Mouse (Mus musculus) spleen, adult 18-20 months (tissue): Measurements from ENCODE around the gene Ppp1r13l.
A peak's percentile ranks its signal among the peaks of the same experiment; 100 is the strongest.

Source experiments
- DNase-seq, 2 experiments: peaks; one replicate each; pipeline ENCODE4 v3.0.0; 2022; ENCODE audit warnings: mixed read lengths in 2 of 2

The Ppp1r13l gene

GRCm38 (mm10) chr7:19369823-19370425 lies 10.4 kb downstream of the Ppp1r13l start:
- peak; percentile 36 to 76 for DNase-seq

- DNase-seq, result no peak
Observed at GRCm38 (mm10) chr7:19373367-19373766, 13.8 kb downstream of the Ppp1r13l start.

GRCm38 (mm10) chr7:19375368-19375767 lies 15.8 kb downstream of the Ppp1r13l start:
- DNase-seq, result no peak

- no peak for DNase-seq
Observed at GRCm38 (mm10) chr7:19376019-19376418, 16.5 kb downstream of the Ppp1r13l start.

- DNase-seq, result no peak
Observed at GRCm38 (mm10) chr7:19378049-19378448, 18.5 kb downstream of the Ppp1r13l start.

- peak; percentile 96 for DNase-seq
Observed at GRCm38 (mm10) chr7:19381377-19382165, 22.0 kb downstream of the Ppp1r13l start, which contains the start of gene Ercc2. Ercc2 (plus strand) TSS chr7:19382010.

- DNase-seq, result peak in 1 of 2 experiments; percentile 48
Observed at GRCm38 (mm10) chr7:19382166-19382541, 22.6 kb downstream of the Ppp1r13l start.

GRCm38 (mm10) chr7:19383708-19384107 lies 24.2 kb downstream of the Ppp1r13l start:
- DNase-seq, result no peak

GRCm38 (mm10) chr7:19388699-19389413 lies 29.3 kb downstream of the Ppp1r13l start:
- DNase-seq, result no peak

GRCm38 (mm10) chr7:19394484-19394883 lies 34.9 kb downstream of the Ppp1r13l start:
- no peak for DNase-seq

- DNase-seq, result peak in 1 of 2 experiments; percentile 48
Observed at GRCm38 (mm10) chr7:19399496-19400280, 40.1 kb downstream of the Ppp1r13l start.

- no peak for DNase-seq
Observed at GRCm38 (mm10) chr7:19400946-19401345, 41.4 kb downstream of the Ppp1r13l start.

GRCm38 (mm10) chr7:19402535-19403112 lies 43.1 kb downstream of the Ppp1r13l start:
- no peak for DNase-seq

- peak; percentile 72 to 80 for DNase-seq
Observed at GRCm38 (mm10) chr7:19403731-19404296, 44.3 kb downstream of the Ppp1r13l start, which contains the start of gene Klc3. Klc3 (minus strand) TSS chr7:19404104.

GRCm38 (mm10) chr7:19404476-19404875 lies 44.9 kb downstream of the Ppp1r13l start, which contains the start of gene Ckm:
Ckm (plus strand) TSS chr7:19404776.
- DNase-seq, result no peak

GRCm38 (mm10) chr7:19405417-19405816 lies 45.9 kb downstream of the Ppp1r13l start:
- peak; percentile 61 to 90 for DNase-seq

GRCm38 (mm10) chr7:19409753-19410152 lies 50.2 kb downstream of the Ppp1r13l start:
- no peak for DNase-seq

GRCm38 (mm10) chr7:19410766-19411344 lies 51.3 kb downstream of the Ppp1r13l start:
- DNase-seq, result no peak

GRCm38 (mm10) chr7:19411783-19412182 lies 52.2 kb downstream of the Ppp1r13l start:
- no peak for DNase-seq

GRCm38 (mm10) chr7:19413525-19413924 lies 54.0 kb downstream of the Ppp1r13l start:
- DNase-seq, result no peak

GRCm38 (mm10) chr7:19416590-19416989 lies 57.0 kb downstream of the Ppp1r13l start:
- DNase-seq, result no peak
